Mouse (Mus musculus) olfactory bulb, adult 2 months (tissue): ENCODE measurements around the gene Zfp830. TPM values are rescaled to one million over a fixed set of nuclear protein-coding genes. Genes with fewer than 3 reads are reported as not detected.

ENCODE experiments used
- H3K27ac ChIP-seq: fragments of 200-500 bp; 2 replicates; pipeline ENCODE4 v1.5.1; 2012; ENCODE audit warnings: low read depth, low read length; ENCODE audit not compliant: insufficient read depth
- H3K4me1 ChIP-seq: fragments of 200-500 bp; 2 replicates; pipeline ENCODE4 v1.6.1; 2012; ENCODE audit warnings: low read length; ENCODE audit not compliant: control insufficient read depth, insufficient read depth
- H3K4me3 ChIP-seq: fragments of 200-500 bp; 2 replicates; pipeline ENCODE4 v1.5.1; 2012; ENCODE audit warnings: mild to moderate bottlenecking, low read depth, low read length, moderate library complexity; ENCODE audit not compliant: insufficient read depth
- CTCF ChIP-seq: fragments of 200-500 bp; IDR thresholded peaks from 2 replicates; pipeline ENCODE4 v1.5.1; 2012; ENCODE audit warnings: low read depth, mild to moderate bottlenecking, low read length, moderate library complexity; ENCODE audit not compliant: insufficient read depth
- POLR2A ChIP-seq: fragments of 200-500 bp; IDR thresholded peaks from 2 replicates; pipeline ENCODE4 v1.6.1; 2012; ENCODE audit warnings: mild to moderate bottlenecking, low read depth, low read length, moderate library complexity; ENCODE audit not compliant: insufficient read depth
- WGBS: fragments of 180-500 bp; shearing (Covaris S2); methylation state at CpG from one replicate; pipeline ENCODE4 v1.1.7; 2018; 5-methylcytosine and 5-hydroxymethylcytosine counted together
- polyA plus RNA-seq: library from polyadenylated mRNA; stranded (reverse); fragments of >200 nt; gene quantifications from 2 replicates; pipeline ENCODE4 v1.2.4, GENCODE M21; 2012; ENCODE audit warnings: low replicate concordance; ENCODE audit not compliant: missing spikeins, insufficient read depth, insufficient read length

Gene Zfp830
- polyA plus RNA-seq, 1 experiment, result not detected

- peaks cover 5% of the 10 kb centered on the region for H3K4me1 ChIP-seq
- no peak overlapping the region for H3K4me3 ChIP-seq
- TF ChIP-seq CTCF, result no peak
- TF ChIP-seq POLR2A, result no peak
- no peak overlapping the region for H3K27ac ChIP-seq
- WGBS, result 88% methylated on average over 6 of the region's 6 CpGs
Measured at GRCm38 (mm10) chr11:82762286-82762829, 1.8 kb upstream of the Zfp830 start.

GRCm38 (mm10) chr11:82763261-82763660, 884 bp upstream of the Zfp830 start:
- 12% methylated on average over 4 of the region's 4 CpGs for WGBS

DNA sequence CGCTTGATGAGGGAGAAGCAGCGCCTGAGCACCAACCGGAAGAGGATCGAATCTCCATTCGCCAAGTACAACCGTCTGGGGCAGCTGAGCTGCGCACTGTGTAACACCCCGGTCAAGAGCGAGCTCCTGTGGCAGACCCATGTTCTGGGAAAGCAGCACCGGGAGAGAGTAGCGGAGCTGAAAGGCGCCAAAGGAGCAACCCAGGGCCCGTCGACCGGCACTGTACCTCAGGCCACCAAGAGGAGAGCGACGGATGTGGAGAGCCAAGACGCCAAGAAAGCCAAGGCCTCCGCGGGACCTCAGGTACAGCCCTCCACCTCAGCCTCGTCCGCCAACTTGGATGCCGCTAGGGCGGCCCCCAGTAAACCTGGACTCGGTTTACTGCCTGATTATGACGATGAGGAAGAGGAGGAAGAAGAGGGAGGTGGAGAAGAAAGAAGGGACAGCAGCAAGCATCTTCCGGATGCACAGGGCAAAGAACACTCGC, 336 bp downstream of the Zfp830 start:
- WGBS, result under 1% methylated on average over 28 of the region's 28 CpGs
- peak overlapping the region; percentile 84 for H3K4me3 ChIP-seq
- peak overlapping the region; percentile 40; the same call in 1 of the 2 replicates for H3K27ac ChIP-seq
- no peak for TF ChIP-seq CTCF
- TF ChIP-seq POLR2A, result no peak
- peaks cover 5% of the 10 kb centered on the region for H3K4me1 ChIP-seq

More at GRCm38 (mm10) chr11:82763261-82763660, 884 bp upstream of the Zfp830 start:
- Histone ChIP-seq H3K27ac (peak overlapping the region; percentile 5; the same call in 1 of the 2 replicates), H3K4me1 (peaks cover 5% of the 10 kb centered on the region), H3K4me3 (no peak overlapping the region)
- TF ChIP-seq CTCF, result no peak
- no peak for TF ChIP-seq POLR2A

GRCm38 (mm10) chr11:82780134-82780533, 16.0 kb downstream of the Zfp830 start:
- Histone ChIP-seq H3K4me3 (no peak overlapping the region), H3K27ac (no peak overlapping the region), H3K4me1 (peaks cover 10% of the 10 kb centered on the region)
- WGBS, result 48% methylated on average over 5 of the region's 5 CpGs
- TF ChIP-seq CTCF, result no peak
- TF ChIP-seq POLR2A, result no peak

DNA sequence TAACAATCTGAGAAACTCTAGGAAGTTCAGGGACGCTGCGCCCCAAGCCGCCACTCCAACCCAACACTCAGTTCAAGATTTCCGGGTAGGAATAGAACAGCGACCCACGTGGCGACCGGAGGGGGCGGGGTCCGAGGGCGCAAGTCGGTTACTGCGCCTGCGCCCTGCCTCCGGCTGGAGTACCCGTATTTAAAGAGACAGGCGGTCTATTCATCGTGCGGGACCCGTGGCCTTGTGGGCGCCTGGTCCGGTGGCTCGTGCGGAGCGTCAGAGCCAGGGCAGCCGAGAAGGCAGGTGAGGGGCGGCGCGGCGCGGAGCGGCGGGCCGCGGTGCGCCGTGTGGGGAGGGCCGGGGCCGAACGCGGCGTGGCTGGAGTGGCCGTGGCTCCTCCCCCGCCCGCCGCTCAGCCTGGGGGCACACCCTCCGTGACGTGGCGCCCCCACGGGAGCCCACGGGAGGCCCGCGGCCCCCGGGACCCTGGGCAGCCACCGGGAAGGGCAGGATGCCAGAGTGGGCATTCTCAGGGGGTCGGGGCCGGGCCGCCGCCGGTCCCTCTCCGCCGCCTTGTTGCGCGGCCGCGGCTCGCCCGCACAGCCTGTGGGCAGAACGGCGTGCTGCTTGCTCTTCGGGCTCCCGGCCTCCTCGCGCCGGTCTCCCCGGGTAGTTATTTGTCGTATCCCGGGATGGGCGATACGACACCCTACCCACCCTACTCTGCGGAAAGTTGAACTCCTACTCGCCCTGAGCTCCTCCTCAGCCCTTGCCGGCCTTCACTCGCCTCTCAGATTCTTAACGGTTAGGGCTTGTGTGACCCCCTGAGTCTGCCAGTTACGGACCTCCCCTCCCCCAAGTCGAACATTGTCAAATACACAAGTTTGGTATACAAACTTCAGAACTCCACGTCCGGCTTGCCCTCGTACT, 17.1 kb downstream of the Zfp830 start, which contains the start of gene Lig3:
Gene Lig3 (plus strand): TSS at position 126 of the 921 bp plus-strand sequence.
- WGBS, result under 1% methylated on average over 86 of the region's 90 CpGs
- TF ChIP-seq CTCF (no peak), POLR2A (peak; percentile 70; the same call in 1 of the 2 replicates)
- H3K4me3 ChIP-seq, result peak within 1 kb of the TSS; percentile 72

DNA sequence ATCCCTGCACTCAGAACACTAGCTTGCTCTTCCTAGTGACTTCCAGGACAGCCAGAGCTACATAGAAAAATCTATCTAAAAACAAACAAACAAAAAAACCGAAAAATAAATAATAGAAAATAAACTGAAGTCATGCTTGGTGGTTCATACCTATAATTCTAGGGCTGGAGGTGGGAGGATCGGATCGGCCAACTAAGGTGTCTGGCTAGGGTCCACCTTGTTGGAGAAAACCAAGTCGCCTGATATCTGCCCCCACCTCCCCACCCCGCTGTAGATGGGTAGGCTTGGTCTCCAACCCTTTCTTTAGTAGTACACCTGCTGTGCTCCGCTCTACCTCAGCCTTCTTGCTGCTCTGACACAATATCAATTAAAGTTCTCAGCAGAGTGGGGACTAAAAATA, 18.1 kb downstream of the Zfp830 start:
- Histone ChIP-seq H3K27ac (no peak overlapping the region), H3K4me3 (no peak overlapping the region), H3K4me1 (peaks cover 10% of the 10 kb centered on the region)
- TF ChIP-seq CTCF (no peak), POLR2A (no peak)
- 29% methylated on average over 6 of the region's 6 CpGs for WGBS

More for the DNA sequence above, 17.1 kb downstream of the Zfp830 start, which contains the start of gene Lig3:
- peaks cover 10% of the 10 kb centered on the region for H3K4me1 ChIP-seq
- peak within 1 kb of the TSS; percentile 88 for H3K27ac ChIP-seq

GRCm38 (mm10) chr11:82783453-82783852, 19.3 kb downstream of the Zfp830 start:
- Histone ChIP-seq H3K4me3 (no peak overlapping the region), H3K27ac (no peak overlapping the region), H3K4me1 (peaks cover 10% of the 10 kb centered on the region)
- no peak for TF ChIP-seq POLR2A
- TF ChIP-seq CTCF, result no peak
- 92% methylated on average over 11 of the region's 11 CpGs for WGBS

DNA sequence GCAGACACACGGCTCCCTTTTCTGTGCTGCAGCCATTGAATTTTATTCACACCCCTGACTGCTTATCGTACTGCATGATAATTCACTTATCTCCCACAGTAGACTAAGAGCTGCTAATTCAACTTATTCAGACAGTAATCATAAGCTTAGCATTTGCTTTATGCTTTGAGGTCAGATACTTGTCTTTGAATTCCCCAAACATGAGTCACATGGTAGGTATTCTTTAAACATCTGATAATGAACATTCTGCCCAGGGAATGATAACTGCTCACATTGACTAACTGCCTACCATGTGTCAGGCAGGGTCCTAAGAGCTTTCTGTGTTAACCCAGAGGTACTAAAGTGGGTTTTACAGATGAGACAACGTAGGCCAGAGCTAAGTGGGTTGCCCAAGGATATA, 42.5 kb downstream of the Zfp830 start:
- WGBS, result 59% methylated on average over 3 of the region's 3 CpGs
- Histone ChIP-seq H3K4me1 (no peaks in the 10 kb centered on the region), H3K27ac (no peak overlapping the region), H3K4me3 (no peak overlapping the region)
- no peak for TF ChIP-seq POLR2A
- no peak for TF ChIP-seq CTCF

GRCm38 (mm10) chr11:82807370-82807769, 43.2 kb downstream of the Zfp830 start:
- 75% methylated on average over 3 of the region's 3 CpGs for WGBS
- Histone ChIP-seq H3K4me1 (peaks cover 2% of the 10 kb centered on the region; the same call in 1 of the 2 replicates), H3K27ac (no peak overlapping the region), H3K4me3 (no peak overlapping the region)
- TF ChIP-seq CTCF (no peak), POLR2A (no peak)
